Mouse (Mus musculus) thymus, postnatal 36 days (tissue): ENCODE results near the gene Slf2.
A peak's percentile ranks its signal among the peaks of the same experiment; 100 is the strongest.

Experiments used
- DNase-seq, 2 experiments: peaks; one replicate each; pipeline ENCODE4 v3.0.0; 2022; ENCODE audit warnings: mixed read lengths in 2 of 2

Slf2 gene

DNA sequence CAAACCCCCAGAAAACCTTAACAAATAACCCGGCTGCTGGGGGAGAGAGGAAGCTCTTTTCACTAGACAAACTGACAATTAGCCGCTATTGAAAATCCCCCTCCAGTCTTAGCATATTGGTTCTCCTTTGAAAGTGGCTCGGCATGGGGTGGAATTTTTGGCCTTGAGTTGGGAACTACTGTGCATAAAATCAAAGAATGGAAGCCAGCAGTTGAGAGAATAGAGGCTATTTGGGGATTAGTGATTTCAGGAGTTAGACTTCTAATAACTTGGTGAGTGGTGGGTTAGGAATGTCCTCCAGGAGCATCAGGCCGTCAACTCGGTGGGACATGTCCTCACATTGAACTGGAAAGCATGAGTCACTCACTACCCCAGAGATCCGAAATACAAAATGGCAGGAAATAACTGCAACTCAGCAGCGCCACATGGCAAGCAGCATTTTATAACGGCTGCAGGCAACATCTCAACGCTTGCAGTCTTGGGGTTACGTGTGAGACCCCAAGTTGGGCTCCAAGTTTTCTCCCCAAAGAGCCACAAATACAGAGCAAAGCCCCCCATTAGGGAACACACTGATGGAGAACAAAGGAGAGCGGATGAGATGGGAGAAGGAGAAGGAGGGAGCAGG is 22.0 kb upstream of the Slf2 start:
- DNase-seq: no peak

DNA sequence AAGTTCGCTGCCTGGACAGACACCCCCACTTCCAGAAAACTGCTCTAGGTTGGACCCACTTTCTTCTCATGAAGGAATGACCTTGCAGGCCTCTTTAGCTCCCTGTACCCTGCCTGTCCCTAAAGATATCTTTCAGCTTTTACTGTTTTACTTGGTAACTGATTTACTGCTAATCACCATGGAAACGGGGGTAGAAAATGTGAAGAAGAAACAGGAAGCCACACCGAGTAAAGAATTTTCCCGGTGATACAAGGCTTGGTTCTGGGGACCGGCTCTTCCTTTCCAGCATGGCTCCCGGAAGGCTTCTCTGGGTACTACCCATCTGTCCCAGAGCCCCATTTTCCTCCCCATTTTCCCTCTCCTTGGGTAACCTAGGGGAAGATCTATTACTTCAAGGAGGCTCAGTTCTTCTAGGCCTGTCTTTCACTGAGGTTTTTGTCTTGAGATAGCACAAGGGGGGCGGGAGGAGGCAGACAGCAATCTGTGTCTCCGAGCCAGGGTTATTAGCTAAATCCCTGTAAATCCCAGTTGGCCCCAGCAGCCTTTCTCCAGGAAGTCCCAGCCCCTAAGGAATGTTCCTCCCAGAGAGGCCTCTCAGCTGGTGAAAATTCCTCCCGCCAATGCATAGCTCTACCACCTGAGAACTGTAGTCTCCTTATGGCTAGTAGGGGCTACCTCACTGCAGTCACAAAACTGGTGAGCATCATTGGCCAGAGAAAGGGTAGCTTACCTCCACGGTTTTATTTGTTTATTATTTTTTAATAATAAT is 16.3 kb upstream of the Slf2 start:
- DNase-seq: no peak

DNA sequence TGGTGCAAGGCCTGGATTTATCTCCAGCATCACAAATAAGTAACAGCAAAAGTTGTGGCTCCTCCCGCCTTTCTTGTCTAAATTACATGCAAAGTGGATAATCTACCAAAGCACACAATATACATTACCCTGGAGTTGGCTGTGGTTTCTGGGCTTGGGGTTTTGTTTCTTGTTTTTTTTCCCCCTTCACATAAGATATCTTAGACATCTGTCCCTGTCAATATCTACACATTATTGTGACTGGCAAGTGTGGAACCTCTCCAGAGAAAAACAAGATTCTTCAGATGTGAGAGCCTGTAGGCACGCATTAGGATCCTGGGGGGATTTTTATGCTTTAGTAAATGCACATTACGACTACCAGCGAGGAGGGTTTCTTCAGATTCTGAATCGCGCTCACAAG is 12.8 kb upstream of the Slf2 start:
- DNase-seq: no peak

DNA sequence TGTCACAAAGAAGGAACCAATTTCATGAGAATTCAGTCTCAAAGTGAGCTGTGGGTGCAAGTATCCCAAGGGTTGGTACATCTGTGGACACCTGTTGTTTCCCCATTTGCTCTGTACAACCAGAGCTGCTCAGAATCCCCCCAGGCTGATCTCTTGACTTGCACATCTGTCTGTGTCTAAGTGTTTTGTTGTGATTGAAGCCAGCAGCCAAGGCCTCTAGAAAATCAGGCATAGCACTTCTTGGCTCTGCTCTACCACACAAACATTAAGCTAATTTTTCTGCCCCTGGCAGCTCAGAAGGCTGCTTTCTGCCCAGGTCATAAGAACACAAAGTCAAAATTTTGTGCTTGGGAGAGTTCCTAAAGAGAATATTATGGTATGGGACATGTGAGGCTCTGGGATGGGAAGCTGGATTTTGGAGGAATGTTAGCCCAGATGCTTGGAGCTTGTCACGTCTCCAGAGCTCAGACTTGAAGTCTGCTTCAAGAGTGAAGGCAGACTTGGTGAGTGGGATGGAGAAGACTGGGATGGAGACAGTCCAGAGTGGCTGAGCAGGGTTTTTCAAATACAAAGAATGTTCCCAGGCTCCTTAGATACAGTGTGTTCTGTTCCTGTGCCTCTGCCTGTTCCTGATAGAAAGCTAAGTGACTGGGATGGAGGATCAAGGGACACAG is 9.3 kb upstream of the Slf2 start:
- no peak for DNase-seq

DNA sequence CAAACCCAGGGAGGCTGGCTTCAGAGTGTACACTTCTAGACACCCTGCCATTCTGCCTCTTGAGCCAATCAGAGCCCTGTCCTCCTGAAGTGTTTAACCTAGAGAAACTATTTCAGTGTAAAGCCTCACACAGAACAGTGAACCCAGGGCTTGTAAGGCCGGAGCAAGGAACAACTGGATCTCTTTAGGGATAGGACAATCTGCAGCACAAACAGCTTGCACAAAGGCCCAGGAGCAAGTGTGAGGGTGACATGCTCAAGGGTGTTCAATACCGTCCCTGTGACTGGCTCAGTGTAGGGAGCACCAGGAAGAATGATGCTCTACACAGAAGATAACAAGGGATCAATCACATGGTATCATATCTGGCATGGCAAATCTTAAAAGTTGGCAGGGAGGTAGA is 8.4 kb upstream of the Slf2 start:
- DNase-seq: no peak

DNA sequence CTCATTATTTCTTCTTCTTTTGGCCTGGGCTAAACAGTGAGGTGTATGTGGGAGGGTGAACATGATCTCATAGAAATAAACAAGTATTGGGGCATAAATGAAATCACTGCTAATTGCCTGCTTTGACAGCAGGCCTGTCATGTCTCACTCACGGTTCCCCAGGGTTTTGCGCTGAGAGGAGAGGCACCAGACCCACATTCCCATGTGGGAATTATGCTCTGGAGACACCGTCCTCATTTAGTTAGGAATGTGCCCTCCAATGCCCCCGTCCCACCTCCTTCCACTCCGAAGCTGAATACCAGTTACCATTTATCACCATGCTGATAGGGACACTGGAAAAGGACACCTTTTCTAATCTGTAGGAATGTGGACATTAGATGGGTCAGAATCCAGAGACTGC is 6.3 kb upstream of the Slf2 start:
- no peak for DNase-seq

DNA sequence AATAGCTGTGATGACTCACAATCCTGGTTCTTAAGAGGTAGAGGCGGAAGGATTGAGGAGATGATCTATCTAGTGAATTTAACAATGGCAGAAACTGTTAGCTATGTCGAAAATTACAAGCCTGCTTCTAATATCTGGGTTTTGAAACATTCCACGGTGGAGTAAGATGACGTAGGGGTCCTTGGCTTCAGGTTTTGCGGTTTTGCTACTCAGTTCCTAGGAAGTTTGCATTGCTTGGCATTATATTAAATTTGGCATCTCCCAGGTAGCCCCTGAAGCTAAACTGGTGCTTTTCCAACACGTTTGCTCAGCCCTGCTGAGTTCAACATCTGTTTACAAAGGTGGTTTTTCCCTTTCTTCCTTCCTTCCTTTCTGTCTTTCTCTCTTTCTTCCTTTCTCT is 4.2 kb upstream of the Slf2 start:
- DNase-seq: no peak

DNA sequence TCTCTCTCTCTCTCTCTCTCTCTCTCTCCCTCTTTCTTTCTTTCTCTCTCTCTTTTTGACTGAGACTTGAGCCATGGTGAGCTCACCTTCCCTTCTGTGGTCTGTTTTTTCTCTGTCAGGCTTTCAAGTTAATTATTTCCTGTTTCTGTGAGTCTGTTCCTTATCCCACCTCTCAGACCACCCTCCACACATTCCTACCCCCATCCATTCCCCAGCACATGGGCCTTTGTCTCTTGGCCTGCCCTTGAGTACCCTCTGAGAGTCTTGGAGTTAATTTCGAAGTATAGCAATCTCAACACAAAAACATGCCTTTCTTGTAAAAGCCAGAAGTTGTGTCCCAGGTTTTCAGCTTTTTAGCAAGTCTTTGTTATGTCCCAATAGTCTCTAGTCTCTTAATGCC is 3.7 kb upstream of the Slf2 start:
- no peak for DNase-seq

DNA sequence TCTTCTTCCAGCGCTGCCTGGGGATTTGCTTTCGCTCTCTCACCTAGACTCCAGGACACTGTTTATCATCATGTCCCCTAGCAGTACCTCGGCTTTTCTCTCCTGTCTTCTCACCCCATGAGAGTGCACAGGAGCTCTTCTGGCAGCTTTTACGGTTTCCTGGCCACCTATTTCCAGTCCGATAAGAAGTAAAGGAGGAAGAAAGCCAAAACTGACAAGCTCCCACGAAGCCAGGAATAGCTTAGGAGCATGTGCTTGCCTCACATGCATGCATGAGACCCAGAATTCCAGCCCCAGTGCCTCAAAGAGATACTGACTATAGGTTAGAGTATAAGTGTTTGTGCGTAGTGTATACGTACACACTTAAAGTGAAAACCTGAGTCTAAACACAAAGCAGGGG is 2.8 kb upstream of the Slf2 start:
- DNase-seq: no peak

DNA sequence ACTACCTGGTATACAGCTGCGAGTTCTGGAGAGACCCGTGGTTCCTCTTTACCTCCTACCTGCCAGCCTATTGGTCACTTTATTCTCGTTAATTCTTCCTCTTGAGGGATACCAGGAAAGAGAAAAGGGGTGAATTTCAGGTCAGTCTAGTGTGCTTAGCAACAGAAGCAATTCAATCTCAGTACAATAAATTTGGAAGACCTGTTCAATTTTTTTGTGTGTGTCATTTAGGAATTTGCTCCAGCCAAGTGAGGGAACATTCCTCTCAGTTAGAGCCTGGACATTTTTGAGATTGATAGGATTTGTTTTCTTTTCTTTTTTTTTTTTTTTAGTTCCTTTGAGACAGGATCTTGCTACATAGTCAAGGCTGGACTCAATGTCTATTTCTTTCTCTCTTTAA is 1.7 kb upstream of the Slf2 start:
- no peak for DNase-seq

DNA sequence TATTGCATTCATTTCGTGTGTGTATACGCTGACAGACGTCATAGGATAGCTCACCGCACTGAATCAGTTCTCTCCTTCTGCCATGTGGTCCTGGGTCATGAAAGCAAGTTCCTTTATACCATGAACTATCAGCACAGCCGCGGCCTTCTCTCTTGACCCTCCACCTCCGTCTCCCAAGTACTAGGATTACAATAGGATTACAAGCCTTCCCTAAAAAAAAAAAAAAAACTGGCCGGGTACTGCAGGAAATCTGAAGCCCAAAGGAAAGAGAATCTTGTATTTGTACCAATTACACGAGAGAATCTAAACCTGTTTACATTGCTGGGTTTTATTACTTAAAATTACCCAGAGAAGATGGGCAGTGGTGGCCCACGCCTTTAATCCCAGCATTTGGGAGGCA is 1.3 kb upstream of the Slf2 start:
- no peak for DNase-seq

DNA sequence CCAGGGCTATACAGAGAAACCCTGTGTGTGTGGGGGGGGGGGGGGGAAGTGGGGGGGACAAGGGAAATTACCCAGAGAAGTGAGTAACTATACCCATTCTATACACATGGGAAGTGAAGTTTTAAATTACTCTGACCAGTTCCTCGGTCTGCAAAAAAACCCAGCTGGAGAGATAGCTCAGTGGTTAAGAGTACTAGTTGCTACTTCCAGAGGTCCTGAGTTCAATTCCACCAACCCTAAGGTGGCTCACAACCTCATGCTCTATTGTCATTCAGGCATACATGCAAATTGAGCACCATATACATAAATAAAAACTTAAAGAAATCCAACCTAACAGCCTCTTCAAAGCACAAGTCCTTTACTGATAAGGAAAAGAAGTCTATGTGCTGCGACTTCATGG is 829 bp upstream of the Slf2 start:
- DNase-seq: no peak

DNA sequence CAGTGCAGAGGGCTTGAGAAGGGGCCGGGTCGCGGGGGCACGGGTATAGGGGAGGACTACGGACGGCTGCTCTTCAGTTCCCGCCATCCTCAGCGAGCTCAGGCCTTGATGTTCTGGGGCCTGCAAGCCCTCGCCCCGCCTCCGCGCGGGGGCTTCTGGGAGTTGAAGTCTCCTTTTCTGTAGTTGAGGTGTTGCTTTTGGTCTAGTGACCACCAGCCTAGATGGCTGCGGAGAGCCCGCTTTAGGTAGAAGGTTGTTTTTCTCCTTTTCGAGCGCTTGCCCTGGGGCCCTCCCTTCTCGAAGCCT is 456 bp downstream of the Slf2 start:
- peak; percentile 85 to 89 for DNase-seq

DNA sequence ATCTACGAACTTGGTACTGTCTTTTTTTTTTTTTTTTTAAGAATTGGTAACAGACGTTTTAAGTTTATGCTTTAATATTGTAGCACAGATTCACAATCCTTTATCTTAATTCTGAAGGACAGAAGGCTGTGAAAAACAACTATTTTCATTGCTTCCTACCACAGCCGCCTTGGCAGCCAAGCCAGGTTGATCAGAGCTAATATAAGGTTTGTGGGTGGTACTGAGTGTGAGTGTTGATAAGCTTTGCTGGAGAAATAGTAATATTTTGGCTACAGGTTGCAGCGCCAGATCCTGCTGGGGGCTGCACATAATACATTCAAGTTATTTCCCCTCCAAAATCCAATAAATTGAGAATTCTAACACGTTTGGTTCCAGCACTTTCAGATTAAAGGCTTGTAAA is 1.1 kb downstream of the Slf2 start:
- DNase-seq: no peak

DNA sequence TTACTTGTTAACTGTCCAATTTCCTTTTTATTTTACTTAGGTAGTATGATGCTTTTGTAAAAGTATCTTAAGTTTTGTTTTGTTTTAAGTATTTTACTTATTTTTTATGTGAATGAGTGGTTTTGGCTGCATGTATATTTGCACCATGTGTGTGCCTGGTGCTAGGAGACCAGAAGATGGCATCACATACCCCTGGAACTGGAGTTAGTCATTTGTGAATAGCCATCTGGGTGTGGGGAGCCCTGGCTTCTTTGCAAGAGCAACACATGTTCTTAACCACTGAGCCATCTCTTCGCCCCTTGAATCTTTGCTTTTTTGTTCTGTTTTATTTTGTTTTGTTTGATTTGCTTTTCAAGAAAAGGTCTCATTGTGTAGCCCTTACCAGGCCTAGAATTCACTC is 2.2 kb downstream of the Slf2 start:
- DNase-seq: no peak

DNA sequence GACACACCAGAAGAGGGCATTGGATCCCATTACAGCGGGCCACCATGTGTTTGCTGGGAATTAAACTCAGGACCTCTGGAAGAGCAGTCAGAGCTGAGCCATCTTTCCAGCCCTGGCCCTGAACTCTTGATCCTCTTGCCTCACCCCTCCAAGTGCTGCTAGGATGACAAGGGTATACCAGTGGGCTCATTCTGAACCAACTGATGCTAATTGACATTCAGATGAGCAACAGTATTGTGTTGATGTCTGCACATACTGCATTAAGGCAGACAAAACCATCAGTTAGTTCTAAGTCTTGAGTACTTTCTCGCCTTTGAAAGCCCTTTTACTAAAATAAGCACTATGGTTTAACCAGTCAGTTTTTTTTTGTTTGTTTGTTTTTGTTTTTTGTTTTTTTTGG is 28.7 kb downstream of the Slf2 start:
- no peak for DNase-seq

DNA sequence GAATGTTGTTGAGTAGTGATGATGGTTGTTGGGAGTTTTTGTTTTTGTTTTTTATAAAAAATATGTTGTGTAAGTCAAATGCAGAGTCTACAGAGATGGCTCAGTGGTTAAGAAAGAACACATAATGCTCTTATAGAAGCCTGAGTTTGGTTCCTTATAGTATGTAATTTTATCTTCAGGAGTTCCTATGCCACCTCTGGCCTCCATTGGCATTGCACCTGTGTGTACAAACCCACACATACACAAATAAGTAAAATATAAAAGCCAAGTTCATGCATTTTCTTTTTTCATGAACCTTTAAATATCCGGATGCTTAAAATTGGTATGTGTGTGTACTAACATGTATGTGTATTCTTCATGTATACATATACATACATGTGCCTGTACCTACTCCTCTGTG is 35.0 kb downstream of the Slf2 start:
- DNase-seq: no peak

DNA sequence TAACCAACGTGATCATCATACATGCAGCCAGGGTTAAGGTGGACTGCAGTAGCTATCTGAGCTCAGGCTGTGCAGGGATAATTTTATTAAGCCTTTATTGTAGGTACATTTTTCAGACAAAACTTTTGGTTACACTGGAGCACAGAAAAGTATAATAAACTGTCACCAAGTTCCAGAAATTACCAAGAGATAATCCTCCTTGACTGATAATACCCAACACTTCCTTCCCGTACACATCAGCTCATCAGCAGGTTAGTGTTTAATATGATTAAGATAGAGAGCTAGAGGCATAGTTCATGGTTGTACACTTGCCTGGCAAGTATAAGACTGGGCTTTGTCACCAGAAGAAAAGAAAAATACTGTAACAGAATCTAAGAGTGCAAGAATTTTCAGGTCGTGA is 37.4 kb downstream of the Slf2 start:
- DNase-seq: no peak

DNA sequence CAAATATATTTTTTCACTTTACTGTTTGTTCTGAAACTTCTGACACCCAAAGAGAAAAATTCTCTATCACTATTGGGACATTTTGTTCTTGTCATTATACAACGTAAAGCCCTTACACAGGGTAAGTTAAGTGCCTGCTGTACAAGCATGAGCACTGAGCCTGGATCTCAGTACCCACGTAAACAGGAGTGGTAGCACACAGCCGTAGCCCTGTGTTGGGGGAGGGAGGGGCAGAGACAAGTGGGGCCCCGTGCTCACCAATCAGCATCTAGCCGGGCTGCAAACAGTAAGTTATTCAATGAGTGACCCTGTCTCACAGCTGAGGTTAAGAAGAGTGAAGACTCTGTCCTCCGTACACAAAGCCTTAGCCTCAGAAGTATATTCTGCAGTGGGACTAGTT is 45.7 kb downstream of the Slf2 start:
- DNase-seq: no peak

DNA sequence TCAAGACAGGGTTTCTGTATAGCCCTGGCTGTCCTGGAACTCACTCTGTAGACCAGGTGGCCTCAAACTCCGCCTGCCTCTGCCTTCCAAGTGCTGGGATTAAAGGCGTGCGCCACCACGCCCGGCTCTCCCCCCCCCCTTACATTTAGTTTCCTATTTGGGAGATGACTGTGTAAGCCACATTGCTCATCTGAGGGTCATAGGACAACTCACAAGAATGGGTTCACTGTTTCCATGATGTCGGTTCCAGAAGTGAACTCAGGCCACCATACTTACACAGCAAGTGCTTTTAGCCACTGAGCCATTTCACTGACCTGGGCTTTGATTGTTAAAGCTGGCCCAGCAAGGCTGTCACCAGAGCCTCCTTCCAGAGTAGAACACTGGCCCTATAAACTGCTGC is 46.2 kb downstream of the Slf2 start:
- no peak for DNase-seq

DNA sequence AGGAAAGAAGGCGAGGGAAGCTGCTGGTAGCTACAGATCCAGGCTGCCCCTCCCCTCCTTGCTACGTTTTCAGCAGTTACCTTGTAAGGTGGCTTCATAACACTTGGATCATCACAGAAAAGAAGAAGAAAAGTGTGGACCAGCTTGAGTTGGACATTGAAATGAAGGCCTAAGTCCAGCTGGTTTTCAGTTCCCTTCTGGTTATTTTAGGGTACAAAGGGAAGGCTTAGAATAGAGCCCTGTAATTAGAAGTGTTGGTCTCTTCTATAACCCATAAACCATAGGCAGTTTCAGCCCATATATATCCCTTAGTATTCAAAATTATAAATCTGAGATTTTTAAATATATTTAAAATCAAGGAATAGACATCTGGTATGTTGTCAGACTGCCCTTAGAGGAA is 49.8 kb downstream of the Slf2 start:
- DNase-seq: no peak

DNA sequence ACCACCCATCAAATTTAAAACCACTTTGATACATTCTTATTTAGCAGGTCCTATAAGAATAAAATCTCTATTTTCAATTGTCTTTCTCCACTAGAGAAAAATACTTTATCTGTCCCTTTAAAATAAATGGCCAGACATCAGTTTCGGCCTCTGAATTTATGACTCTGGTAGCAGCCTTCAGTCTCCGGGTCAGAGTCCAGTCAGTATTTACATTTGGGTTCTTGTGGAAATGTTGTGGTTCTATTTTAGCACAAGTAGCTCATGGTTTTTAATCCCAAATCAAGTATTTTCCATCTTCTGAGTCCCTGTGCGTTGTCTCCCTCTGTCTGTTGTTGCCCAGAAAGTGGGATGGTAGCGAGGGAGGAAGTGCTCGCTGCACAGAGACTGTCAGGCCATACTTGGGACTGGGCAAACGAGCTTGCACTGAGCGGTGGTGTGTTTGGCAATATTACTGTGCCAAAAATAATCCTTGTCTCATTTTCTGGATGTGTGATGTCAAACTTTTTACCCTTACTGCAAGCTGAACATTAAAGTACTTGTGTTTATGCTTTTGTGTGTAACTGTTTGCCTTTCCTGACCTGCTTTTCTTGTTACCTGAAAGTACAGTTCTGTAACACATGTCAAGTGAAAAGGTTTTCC is 51.6 kb downstream of the Slf2 start:
- DNase-seq: no peak

DNA sequence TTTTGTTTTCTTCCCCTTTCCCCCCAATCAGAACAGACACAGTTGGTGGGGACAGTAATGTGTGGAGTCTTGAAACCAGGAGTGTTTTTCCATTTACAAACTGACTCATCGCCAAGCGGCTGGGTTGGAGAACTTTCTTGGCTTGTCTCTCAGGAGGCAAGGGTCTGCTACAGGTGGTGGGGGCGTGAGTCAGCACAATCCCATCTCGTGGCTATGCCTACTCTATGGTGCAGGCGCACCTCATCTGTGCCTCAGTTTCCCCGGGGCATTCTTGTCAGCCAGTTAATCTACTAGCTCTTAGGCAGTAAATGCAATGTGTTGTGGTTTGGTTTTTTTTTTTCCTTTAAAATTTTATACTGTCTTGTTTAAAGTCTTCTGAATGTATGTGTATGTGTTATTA is 52.4 kb downstream of the Slf2 start:
- no peak for DNase-seq

DNA sequence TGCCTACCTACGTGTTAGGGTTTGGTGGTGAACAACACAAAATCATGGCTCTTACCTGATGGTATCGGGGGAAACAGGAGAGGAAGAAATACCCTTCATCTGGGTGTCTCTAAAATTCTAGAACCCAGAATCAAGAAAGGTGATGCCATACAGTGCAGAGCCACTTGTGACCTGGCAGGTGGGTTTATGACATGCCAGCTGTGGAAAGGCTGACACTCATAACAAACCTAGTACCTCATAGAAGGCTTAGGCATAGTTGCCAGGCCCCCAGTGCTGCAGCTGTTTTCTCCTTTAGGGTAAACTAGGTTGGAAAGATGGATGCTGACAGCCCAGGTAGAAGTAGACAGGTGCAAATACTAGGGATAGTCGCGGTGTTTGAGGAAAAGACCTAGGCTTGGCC is 53.5 kb downstream of the Slf2 start:
- DNase-seq: no peak
